Mouse (Mus musculus) cerebellum, postnatal 14 days (tissue): Measurements from ENCODE around the gene Cep19.
"Not testable (repeated sequence)": the region's sequence is repeated elsewhere in the genome, so short reads cannot be mapped to it uniquely, and the experiment has no call there.

Source experiments
- DNase-seq, 2 experiments: peaks; one replicate each; pipeline ENCODE4 v3.0.0; 2021; ENCODE audit warnings: mixed read lengths in 2 of 2

Gene Cep19

DNA sequence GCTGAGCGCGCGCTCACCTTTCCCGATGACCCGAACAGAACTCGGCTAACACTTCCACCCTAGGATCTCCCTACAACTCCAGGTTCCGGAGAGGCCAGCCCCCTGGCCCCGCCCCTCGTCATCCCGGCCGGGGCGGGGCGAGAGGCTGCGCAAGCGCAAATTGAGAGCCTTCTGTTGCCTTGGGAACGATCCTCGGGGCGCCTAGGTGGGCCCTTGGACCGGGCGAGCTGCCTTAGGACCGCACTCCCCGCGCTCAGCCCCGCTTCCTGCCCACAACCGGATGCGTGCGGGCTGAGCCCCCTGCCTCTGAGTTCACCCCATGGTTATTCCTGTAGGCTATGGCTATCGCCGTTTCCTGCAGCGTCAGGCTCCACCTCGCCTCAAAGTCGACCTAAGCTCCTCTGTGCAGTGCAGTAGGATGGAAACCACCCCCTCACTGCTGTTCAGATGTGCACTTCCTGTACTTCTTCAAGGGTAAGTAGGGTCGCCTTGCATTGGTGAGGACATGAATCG is at the start of gene Cep19, which contains the start of gene Pigx:
Gene Cep19 (plus strand): TSS at position 163 of the 513 bp plus-strand sequence.
Gene Pigx (minus strand): TSS at position 103 of the 513 bp plus-strand sequence.
- peak; percentile 91 to 95 for DNase-seq

DNA sequence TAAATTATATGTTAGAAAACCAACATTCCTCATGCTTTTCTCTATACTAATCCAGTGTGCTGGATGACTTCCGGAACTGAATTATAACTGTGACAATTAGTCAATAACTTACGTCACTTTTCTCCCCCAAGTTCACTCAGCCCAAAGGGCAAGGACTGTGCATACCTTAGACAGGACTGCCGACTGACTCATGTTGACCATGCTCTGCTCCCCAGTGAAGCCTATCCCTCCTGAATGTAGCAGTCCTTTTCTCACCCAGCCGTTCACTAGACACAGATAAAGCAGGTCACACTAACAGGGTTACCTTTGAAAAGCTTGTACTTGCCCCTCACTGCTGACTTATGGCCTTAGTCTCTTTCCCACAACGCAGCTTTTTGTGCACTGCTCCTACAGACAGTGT is 40.8 kb upstream of the Cep19 start:
- DNase-seq = no peak

DNA sequence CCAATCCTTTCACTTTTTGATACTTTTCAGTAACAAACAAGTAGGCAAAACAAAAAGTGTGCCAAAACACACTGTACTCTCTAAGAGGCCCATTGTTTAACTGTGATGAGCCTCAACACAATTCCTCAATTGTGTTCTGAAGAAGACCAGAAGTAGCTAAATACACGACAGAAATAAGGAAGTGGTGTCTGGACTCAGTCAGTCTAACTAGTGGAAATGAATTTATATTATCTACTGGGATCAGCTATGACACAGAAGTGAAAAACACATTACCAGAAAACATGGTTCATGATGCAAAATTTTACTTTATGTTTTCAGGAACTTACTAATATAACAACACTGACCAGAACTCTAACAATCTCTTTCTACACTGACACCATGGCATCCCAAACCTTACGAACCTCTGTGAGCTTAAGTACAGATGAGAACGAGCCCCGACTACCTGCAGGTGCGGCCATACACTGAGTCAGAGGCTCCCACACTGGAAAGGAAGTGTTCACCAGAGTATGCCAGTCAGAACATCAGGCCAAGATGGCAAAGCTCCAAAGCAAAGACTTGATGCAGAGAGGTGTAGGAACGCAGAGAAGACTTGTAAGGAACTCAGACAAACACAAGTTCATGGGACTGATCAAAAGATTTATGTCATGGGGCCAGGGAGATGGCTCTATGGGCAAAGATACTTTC is 39.6 kb upstream of the Cep19 start:
- no peak for DNase-seq

DNA sequence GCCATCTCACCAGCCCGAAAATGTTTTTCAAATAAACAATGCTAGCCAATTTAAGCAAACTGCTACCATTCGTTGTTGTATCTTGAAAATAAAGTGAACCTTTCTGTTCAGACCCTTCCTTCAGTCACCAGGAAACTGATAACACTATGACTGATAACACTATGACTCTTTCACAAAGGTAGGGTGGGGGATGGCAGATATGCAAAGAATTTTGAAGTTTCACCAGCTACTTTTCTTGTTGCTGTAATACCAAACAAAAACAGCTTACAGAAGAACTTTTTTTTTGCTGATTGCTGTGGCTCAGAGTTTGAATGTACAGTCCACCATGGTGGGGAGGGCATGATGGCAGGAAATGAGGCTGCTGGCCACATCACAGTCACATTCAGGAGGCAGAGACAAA is 37.4 kb upstream of the Cep19 start:
- DNase-seq = no peak

- no peak for DNase-seq
These were observed 35.7 kb upstream of the Cep19 start for GRCm38 (mm10) chr16:32063900-32064299.

GRCm38 (mm10) chr16:32066899-32067298 is 32.7 kb upstream of the Cep19 start:
- DNase-seq = no peak

DNA sequence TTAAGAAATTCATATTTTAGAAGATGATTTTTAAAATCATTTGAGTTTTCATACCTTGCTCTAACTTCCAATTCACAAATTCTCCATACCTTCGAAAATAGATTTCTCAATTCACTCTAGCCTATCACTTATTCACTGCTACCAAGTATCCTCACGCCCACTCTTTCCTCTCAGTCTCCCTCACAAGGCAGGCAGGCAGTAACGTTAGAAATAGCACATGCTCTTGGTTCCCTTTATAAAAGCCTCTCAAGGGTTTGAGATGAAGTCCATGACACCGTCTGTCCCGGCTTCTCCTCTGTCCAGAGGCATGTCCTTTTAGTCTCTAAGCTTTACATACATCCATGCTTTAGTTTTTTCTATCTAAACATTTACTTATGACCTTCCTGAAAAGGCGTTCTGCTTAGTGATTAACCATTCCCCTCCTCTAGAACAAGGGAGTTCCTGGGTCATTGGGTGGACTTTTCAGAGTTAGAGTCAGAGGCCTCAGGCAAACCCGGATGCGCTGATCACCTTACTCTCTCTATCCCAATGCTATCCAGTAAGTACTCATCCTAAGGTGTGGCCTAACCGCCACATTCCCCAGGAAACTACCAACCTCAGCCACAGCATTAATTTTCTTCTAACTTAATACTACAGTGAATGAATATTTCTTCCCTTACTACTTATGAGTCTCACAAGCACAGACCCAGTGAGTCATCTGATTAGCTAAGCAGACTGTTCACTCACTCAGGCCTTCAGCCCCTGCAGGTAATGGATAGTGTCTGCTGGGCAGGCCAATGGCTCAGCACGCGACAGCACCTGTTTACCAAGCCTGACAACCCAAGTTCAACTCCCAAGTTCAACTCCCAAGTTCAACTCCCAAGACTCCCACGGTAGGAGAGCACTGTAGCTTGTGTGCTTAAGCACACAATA is 31.0 kb upstream of the Cep19 start:
- no peak for DNase-seq

GRCm38 (mm10) chr16:32070070-32070469 is 29.5 kb upstream of the Cep19 start:
- not testable (repeated sequence) for DNase-seq

DNA sequence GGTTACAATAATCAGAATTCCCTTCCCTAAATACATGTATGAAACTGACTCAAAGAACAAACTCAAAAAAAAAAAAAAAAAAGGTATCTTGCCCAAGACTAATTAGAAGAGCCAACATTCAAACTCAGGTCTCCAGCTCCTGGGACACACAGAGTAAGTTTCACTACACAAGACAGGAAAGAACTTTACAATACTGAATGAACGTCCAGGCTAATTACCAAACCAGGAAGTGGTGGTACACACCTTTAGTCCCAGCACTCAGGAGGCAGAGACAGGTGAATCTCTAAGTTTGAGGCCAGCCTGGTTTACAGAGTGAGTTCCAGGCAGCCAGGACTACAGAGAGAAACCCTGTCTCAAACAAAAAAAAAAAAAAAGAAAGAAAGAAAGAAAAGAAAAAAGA is 23.8 kb upstream of the Cep19 start:
- no peak for DNase-seq

- DNase-seq = no peak
These were observed 23.2 kb upstream of the Cep19 start for GRCm38 (mm10) chr16:32076406-32076805.

DNA sequence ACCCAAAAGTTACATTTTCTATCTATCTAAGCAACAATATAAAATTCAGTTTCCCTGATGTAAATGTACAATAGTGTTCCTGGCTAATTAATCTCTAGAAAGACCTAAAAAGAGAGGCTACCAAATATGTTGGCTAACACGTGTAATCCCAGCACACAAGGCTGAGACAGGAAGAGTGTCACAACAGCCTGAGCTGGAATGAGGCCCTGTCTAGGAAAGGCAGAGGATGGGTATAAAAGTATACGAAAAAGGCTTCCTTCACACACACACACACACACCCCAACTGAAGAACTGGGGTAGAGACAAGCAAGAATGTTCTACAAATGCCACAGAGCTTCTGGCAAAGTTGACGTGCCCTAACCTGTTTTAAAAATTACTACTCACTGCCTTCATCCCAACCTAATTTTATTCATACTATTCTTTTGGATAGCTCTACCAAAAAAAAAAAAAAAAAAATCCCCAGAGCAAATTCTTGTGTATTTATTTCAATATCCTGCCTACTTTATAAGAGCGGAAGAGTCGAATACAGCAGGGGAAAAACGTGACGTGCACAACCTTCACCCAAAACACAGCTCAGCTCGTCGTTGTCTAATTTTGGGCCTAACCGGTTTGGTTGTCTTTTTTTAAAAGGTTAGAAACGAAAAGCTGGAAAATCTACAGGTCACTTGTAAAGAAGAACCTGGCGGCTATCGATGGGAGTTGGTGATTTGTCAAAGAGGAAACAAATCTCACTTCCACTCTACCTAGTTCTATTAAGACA is 21.8 kb upstream of the Cep19 start:
- peak in 1 of 2 experiments; percentile 11 for DNase-seq

- peak; percentile 12 to 38 for DNase-seq
These were observed 21.1 kb upstream of the Cep19 start for GRCm38 (mm10) chr16:32078408-32078990.

DNA sequence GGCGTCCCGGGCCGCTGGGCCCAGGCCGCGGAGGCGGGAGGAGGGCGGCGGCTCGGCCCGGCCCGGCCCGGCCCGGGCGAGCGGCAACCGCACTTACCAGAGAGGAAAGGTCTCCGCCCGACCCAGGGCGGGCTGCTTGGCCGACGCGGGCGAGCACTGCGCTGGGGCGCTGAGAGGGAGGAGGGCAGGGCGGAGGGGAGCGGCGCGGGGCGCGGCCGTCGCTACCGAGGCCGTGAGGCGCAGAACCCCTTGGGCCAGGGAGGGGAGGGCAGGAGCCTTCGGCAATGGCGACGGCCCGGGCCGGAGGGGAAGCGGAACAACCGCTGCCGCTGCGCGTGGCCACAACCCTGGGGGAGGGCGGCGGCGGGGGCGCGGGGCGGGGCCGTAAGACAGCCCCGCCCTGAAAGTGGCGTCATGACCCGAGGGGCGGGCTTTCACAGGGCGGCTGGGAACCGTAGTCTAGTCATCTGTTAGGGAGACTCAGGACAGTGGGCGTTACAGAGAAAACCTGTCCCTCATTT is 20.5 kb upstream of the Cep19 start, which contains the start of gene Pak2:
Gene Pak2 (minus strand): TSS at position 352 of the 521 bp plus-strand sequence.
- peak; percentile 89 to 91 for DNase-seq

- no peak for DNase-seq
These were observed 11.8 kb upstream of the Cep19 start for GRCm38 (mm10) chr16:32087629-32088443.

- no peak for DNase-seq
These were observed 8.1 kb upstream of the Cep19 start for GRCm38 (mm10) chr16:32091466-32091865.

DNA sequence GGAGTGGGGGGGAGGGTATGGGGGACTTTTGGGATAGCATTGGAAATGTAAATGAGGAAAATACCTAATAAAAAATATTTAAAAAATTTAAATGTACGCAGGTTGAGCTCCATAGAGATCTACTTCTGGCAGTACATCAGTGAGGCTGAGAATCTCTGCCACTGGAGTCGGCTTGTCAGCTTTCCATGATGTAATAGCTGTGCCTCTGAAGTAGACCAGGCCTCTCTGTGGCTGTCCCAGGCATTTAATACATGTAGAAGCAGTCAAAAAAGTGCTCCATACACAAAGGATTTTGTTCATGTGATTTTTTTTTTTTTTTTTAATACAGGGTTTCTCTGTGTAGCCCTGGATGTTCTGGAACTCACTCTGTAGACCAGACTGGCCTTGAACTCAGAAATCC is 1.8 kb upstream of the Cep19 start:
- DNase-seq = not testable (repeated sequence)

DNA sequence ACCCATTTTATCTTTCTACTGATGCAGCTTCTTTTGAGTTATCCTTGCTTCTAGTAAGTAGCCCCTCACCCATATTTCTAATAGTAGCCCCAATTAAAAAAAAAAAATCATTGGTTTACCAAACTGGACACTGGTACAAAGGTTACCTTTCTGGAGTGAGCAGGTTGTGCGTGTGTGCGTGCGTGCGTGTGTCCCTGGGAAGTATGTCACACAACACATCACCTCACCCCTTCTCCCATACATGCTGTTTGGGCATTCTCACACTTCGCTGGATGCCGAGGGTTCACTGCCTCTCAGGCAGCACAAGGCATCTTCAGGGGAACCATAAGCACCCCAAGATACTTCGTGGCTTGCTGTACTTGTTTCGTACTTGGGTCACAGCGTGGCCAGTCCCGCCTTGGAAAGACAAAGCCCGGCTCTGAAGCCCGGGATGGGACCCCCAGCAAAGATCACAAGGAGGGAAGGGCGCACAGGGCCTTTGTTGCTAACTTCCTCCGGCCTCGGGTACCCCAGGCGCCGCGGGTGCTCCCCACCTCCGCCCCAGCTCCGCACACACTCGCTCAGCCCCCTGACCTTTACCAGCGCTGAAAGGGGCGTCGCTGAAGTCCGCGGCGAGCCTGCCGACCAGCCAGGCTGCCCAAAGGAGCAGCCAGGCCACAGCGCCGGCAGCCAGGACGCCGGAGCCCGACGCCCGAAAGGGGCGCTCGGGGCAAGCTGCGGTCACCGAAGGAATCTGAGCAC is 533 bp upstream of the Cep19 start:
- DNase-seq = peak in 1 of 2 experiments; percentile 26

GRCm38 (mm10) chr16:32102295-32102694 is 2.7 kb downstream of the Cep19 start:
- DNase-seq = no peak

GRCm38 (mm10) chr16:32105698-32106097 is 6.1 kb downstream of the Cep19 start:
- no peak for DNase-seq

GRCm38 (mm10) chr16:32107342-32108045 is 7.9 kb downstream of the Cep19 start:
- no peak for DNase-seq
